Mouse (Mus musculus): Measurements from ENCODE around the gene Asb13.

Asb13 gene

DNA sequence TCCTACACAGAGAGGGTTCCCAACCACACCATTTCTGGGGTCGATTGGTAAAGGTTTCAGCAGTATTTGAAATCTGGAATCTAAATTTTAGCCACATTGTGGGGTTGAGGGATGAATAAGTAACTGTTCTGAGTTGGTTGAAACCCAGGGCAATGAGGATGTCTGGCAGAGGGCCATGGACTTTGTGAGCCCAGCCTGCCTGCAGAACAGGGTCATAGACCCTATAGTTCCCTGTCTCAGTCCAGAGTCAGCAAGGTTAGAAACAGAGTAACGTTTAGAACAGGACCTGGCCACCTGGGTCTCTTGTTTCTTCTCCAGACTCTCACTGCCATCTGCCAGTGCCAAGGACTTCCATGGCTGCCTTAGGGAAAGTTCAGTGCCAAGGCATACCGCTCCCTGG, 30.4 kb downstream of the Asb13 start:
- DNase-seq (ENCODE audit: low read depth, low spot score) = no peak

GRCm38 (mm10) chr13:3665308-3665723, 31.5 kb downstream of the Asb13 start:
- peak; percentile 82 for DNase-seq (ENCODE audit: low read depth, low spot score)

GRCm38 (mm10) chr13:3667288-3667873, 33.5 kb downstream of the Asb13 start:
- DNase-seq (ENCODE audit: low read depth, low spot score) = no peak

- DNase-seq (ENCODE audit: low read depth, low spot score) = no peak
These were observed 34.2 kb downstream of the Asb13 start for GRCm38 (mm10) chr13:3668068-3668467.

GRCm38 (mm10) chr13:3669611-3670010, 35.8 kb downstream of the Asb13 start:
- DNase-seq (ENCODE audit: low read depth, low spot score) = no peak

- DNase-seq (ENCODE audit: low read depth, low spot score) = no peak
These were observed 36.2 kb downstream of the Asb13 start for GRCm38 (mm10) chr13:3670039-3670438.

GRCm38 (mm10) chr13:3673151-3673550, 39.3 kb downstream of the Asb13 start:
- no peak for DNase-seq (ENCODE audit: low read depth, low spot score)

DNA sequence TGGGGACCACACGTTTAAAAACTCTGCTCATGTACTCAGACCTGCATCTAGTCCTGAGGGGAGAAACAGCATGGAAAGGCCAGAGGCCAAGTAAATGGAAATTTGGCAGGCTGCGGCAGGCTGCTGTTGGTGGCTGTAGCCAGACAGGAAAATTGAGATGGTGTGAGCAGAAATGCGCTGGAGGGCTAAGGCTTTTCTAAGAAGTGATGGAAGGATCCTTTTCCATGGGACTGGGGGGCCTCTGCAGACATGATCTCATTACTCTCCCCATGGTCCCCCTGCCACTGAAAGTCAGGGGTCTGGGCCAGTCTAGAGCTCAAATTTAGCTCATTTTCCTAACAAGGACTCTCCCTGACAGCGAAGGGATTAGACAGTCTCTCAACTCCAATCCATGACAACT, 39.8 kb downstream of the Asb13 start:
- no peak for DNase-seq (ENCODE audit: low read depth, low spot score)

- no peak for DNase-seq (ENCODE audit: low read depth, low spot score)
These were observed 42.0 kb downstream of the Asb13 start for GRCm38 (mm10) chr13:3675855-3676254.

DNA sequence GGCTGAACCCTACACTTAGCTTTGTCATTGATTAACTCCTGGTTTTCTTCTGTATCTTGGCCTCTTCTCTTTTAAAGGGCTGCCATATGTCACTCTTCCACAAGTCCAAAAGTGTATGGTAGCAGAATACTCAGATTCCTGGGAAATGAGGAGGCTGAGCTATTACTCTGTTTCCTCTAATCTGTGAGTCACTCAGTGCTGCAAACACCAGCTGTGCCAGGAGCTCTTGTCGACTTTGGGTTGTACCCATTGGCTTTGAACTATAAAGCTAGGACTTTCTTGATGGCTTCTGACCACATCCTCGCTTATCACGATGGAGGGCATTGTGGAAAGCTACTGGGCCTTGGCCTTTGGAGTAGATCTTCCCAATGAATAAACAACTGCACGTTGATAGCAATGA, 45.3 kb downstream of the Asb13 start:
- DNase-seq (ENCODE audit: low read depth, low spot score) = no peak

DNA sequence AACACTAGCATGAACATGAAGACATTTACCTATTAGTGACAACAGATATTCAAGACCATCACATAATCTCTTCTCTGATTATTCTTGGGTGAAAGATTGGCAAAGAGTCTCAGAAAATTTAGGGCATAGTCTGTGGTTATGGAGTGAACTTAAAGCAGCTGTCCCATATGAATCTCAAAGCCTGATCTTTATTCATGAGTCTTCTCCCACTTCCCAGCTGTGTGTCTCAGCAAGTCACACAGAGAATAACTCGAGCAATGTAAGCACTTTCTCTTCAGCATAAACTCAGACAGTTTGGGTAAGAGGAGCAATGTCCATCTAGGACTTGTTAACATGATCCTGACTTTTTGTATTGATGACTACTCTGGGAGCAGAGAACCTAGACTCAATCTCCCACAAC, 52.5 kb downstream of the Asb13 start:
- no peak for DNase-seq (ENCODE audit: low read depth, low spot score)

DNA sequence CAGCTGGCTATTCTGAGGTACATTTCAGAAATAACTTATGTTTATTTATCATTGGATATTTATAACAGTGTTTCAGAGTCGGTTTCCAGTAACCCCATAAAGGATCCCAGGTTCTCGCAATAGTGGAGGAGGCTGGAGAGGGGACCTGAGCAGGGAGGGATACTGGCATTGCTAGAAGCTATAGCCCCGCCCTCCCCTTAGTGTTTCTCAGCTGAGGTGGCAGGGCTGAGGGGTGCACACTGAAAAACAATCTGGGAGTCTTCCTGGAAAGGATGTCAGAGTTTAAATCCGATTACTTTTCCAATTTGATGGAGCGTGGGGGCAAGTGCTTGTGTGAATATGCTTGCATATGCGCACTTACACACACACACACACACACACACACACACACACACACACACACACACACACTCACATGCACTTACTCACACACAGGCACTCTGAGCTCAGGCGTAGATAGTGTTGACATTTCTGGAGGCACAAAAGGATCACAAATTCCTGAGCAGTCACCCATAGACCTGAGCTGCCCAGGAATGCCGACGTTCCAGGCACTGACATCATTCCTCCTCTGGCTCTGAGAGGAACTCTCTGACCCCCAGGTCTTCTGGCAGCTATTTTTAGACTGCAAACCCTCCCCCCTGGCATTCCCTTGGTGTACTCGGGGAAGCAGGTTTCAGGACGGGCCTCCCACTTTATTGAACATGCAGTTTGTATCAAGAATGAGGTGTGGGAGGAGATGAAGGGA, 60.9 kb downstream of the Asb13 start:
- no peak for DNase-seq (ENCODE audit: low read depth, low spot score)

DNA sequence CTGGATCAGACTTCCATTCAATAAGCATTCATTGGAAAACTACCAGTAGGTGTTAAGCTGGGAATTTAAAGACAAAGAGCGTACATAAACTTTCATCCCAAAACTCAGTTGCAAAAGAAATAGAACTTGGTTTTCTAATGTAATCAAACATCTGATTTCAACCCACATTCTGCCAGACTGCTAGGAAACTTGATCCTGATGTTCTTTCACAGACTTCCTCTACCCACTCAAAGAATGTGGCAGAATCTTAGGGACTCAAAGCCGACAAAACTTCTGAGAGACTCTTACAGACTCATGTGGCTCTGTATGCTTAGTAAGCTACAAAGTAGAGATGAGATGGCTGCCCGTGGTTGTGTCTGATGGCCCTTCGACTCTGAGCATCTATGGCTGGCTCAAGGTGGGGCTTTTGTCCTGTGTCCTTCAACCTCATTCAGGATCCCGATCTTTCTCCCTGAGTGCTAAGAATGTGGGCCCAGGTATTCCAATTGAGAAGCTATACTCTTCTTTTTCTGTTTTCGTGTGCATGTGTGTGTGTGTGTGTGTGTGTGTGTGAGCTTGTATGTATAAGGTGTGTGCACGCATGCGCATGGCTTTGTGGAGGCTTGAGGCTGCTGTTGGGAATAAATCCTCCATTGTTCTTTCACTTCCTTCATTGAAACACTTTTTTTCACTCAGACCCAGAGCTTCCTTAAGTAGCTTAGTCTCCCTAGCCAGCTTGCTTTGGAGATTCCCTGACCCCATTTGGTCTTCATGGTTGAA, 63.3 kb downstream of the Asb13 start:
- DNase-seq (ENCODE audit: low read depth, low spot score) = no peak

- DNase-seq (ENCODE audit: low read depth, low spot score) = no peak
These were observed 66.9 kb downstream of the Asb13 start for GRCm38 (mm10) chr13:3700752-3701151.

Data from A20 (cell line).